Mouse (Mus musculus) common myeloid progenitor, adult 5-6 weeks (primary cell): ENCODE measurements at regions not wholly inside any gene's neighbourhood (a gene's known extent, or its start where the extent isn't known, plus 50 kb on each side); places are given as distances from the start of the nearest gene placed in this dataset.

ENCODE experiments used
- ATAC-seq: replicated peaks from 2 replicates; pipeline ENCODE4 v1.8.0; 2016; ENCODE audit warnings: low read depth, mild to moderate bottlenecking, moderate TSS enrichment, inconsistent platforms; ENCODE audit not compliant: poor library complexity, severe bottlenecking

DNA sequence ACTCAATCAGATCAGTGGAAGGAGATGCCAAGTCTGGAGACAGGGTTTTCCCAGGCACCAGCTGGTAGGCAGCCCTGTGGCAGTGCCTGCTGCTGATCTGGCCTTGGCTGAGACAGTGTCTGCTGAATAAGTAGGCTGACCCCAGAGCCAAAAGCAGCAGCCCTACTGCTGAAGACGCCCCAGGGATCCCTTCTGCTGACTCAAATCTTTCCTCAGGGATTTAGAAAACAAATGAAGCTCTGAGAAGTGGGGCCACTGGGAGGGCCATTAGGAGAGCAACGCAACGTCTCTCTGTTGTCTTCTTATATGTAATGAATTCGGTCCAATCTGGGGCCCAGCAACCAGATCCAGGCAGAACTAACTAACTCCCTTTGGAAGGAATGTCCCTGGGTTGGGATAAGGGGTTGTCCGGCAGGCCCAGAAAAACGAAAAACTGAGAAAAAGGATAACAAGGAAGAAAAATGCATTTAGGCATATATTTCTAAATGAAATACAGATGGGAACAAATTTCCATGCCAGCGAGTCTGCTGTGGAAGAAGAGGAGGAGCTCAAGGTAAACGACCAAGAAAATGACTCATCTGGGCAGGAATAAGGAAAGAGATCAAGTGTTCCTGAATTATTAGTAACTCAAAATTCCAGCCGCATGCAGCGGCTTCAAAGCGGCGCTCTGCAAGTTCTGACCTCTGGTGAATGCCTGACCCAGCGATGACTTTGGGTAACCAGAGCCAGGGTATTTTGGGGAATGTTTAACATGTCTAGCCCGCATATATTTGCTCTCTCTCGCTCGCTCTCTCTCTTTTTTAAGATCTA lies 256.7 kb downstream of the Tgfb2 start:
- ATAC-seq = no peak

DNA sequence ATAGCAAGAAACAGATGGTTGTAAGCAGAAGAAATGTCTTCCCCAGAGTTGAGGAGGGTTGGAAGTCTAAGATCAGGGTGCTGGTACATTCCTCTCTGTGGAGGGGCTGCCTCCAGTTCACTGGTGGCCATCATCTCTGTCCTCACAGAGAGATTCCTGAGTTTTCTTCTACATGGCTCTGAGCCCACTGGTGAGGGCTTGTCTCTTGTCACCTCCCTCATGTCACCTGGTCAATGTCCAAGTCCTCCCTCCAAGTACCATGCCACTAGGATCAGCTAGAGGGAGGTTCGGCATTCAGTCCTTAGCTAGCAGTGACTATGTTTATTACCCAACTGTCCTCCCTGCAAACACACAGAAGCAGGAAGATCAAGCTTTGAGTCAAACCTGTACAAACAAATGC lies 258.3 kb downstream of the Tgfb2 start:
- ATAC-seq = no peak

DNA sequence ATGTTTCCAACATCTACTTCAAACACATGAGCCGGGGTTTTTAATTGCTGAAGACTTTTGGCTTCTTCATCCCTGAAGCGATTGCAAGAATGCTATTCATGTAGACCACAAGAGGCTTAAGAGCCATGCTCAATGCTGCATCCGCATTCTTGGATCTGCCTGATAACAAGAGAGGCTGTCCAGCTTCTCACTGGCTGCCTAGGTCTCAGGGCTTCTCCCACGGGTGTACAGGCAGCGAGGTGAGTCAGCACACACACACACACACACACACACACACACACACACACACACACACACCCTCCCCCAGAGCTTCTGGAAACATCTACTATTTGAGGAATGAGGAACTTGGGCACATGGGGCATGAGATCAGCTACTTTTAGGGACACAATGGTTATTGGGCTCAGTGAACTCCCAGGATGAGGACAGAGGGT lies 261.1 kb downstream of the Tgfb2 start:
- no peak for ATAC-seq

DNA sequence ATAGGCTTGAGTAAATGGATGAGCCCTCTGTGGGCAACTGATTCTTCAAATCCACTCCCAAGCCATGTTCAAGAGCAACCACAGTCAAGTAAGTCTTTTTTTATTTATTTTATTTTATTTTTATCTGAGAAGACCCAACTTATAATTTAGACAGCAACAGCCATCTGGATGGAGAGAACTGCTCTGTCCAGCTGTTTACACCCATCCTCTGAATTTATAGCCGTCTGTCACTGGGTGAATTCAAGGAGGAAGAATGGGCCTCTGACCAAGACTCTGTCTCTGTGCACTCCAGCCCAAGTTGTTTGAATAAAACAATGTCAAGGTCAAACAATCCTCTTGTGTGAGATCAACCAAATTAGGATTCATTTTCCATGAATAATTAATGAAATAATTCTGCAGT lies 263.6 kb downstream of the Tgfb2 start:
- ATAC-seq = no peak

DNA sequence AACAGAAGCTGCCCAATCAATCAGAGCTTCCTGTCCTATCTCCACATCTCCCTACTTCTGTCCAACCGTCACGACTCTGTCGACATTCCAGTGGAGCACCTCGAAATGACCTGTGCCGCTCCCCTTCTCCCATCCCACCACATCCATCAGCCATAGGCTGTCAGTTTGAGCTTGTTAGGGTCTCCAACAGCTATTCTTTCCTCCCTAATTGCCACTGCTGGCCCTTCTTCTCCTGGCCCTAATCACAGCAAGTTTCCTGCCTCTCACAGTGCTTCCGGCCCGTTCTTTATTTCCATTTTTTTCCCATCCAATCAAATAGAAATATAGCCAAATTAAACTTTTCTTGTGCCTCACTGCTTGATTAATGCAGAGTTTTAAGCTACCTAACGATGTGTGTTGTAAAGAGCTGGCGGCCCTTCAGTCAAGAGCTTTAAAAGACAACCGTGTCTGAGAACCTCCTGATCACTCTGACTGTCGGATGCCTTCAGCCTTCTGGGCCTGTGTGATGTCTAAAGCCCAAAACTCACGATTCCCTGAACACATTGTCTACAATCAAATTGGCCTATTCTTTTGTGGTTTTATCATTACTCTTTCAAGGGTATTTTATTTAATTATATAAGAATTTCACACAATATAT lies 270.3 kb downstream of the Tgfb2 start:
- no peak for ATAC-seq

DNA sequence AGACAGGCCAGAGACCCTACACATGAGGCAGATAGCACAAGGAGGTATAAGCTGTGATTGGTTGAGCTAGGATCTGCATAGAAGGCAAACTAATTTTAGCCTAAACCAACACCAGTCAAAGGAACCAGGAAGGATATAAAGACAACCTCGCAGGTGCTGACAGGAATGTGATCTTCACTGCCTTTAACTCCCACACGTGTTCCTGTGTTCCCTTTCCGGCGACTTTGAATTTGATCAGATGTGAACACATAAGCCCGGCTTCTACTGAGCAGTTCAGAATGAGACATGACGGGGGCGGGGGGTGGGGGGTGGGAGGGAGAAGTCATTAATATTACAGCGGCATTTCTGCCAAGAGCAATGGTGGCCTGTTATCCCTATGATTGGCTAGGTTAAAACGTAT lies 271.0 kb downstream of the Tgfb2 start:
- no peak for ATAC-seq

DNA sequence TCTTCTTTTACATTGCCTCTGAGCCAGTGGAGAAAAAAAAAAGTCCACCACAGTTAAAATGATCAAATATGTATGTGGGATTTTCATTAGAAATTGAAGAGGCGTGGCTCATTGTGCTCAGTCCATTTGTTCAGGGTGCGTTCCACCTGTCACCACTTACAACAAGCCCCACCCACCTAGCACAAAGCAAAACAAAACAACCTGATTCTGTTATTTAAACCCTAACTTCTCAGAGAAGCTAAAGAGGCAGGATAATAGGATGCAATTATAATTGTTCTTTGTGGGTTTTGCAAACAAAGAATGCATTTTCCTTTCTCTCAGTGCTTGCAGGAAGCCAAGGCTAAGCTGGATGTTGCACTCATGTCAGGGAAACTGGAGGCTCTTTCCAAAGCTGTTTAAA lies 271.8 kb downstream of the Tgfb2 start:
- ATAC-seq = no peak

DNA sequence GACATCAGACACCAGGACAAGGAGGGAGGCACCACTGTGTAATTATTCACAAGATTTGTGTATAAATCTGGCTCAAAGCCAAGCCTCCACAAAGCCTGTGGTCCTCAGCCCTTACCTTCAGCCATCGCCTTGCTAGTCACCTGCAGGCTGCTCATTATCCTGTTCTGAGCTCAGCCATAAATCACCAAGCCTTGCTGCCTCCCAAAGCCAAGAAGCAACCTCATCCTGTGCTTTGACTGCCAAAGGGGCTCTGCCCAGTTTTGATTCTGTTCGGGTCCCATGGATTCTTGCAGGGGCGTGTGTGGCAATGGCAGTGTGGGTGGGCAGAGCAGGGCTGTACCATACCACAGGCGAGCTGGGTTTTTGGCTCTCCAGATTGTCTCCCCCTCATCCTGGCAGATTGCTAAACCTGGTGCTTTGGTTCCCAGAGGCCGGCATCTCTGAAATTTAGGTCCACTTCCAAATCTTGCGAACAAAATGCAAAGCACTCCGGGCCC lies 272.6 kb downstream of the Tgfb2 start:
- no peak for ATAC-seq

DNA sequence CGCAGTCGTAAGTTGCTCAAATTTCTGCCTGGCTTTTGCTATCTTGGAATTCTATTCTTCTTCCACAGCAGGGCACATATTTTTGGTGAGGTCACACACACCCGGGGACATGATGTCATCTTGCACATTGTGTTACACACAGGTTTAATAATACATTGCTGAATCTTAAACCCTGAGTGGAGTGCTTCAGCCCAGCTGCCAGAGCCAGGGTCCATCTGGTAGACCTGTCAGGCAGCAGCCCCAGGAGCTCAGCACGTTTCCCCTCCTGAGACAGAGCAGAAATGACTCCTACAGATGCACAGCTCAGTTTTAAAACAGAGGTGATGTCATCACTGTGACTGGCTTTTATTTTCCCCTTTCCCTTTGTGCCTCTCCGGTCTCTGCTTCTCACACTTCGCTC lies 280.4 kb downstream of the Tgfb2 start:
- ATAC-seq = no peak

DNA sequence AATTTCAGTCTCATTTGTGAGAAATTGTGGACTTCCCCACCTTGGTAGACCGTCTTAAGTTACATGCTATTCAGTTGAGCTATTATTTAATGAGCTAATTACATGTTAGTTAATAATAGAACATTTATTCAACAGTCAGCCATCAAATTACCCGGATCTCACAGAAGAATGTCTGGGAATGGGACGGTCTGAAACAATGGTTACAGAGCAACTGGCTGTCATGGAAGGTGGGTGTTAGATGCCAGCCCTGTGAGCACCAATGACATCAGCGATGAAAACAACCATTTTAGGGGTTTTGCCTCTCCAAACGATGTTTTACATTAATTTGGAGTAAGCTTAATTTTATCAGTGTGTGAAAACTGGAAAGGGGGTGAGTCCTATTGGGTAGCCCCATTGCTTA lies 281.7 kb downstream of the Tgfb2 start:
- ATAC-seq = no peak

DNA sequence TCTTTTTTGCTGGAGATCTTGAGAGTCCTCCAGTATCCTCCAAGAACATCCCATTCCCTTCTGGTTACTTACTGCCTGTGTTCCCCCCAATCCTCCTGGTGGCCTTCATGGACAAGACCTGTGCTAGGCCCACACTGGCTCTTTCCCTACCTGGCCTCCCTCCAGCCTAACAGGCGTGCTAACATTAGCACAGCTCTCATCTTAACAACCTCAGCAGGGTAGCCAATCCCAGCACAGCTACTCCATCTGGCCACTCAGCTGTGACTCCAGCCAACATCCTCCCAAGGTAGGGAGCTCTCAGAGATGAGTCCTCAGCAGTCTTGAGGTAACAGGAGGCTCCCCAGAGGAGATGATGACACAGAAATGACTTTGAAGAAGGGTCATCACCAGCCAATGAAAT lies 288.7 kb downstream of the Tgfb2 start:
- no peak for ATAC-seq

DNA sequence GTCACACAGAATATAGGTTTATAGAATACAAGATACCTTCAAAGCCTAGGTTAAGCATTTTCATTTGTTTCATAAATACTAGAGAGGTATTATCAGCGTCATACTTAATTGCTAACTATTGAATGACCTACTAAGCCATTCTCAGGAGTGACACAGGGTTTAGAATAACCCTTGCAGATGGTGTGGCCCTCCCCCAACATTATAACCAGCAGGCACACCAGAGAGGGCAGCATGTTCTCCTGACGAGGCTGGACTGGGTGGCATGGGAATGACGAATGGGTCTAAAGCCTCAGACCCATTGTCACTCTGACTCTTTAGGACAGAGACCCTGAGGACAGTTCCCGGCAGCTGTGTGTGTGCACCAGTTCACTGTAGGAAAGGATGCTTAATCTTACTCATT lies 290.5 kb downstream of the Tgfb2 start:
- ATAC-seq = no peak

DNA sequence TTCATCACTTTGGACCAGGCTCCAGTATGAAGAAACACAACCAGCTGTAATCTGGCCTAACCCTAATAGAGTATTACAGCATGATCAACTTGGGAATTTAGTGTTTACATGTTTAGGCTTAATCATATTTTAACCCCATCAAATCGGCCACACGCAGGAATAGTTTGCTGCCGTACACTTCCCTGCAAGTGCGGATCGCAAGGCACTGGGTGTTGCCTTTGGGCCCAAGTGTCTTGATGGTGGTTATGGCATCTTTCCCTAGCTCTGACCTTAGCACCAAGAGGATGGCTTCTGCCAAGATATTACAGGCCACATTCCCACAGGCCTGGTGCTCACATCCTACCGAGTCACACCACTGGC lies 291.9 kb downstream of the Tgfb2 start:
- no peak for ATAC-seq

DNA sequence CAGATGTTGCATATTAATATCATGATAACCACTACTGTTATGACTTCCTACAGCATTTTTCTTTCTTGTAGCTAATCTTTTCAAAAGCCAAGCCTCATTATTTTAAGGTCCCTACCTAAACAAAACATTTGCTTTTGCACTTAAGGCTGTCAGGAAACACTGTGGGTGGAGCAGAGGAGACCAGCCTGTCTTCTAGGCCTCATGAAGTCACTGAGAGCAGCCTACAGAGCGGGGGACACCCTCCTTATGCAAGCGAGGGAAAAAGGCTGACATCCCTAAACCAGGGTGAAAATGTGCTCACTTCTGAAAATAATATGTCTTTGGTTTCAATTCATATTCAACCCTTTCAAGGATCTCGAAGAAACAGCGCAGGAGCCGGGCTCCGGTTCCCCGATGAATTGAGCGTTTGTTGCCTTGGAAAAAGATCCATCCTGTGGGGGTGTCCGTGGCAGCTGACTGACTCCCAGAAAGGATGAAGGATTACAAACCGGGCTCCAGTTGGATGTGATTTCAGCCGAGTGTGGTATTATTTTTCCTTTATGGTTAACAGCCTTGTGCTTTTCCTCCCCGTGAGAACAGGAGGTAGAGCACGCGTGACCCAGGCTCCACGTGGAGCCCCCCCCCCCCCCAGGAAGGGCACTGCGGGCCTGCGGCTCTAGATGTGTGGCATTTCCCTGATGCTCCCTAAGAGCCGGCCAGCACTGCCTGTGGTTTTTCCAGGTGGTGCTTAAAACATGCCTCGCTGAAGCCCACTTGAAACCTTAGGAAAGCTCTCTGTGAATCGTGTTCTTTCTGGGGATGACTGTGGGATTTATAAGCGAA lies 292.5 kb downstream of the Tgfb2 start:
- no peak for ATAC-seq

DNA sequence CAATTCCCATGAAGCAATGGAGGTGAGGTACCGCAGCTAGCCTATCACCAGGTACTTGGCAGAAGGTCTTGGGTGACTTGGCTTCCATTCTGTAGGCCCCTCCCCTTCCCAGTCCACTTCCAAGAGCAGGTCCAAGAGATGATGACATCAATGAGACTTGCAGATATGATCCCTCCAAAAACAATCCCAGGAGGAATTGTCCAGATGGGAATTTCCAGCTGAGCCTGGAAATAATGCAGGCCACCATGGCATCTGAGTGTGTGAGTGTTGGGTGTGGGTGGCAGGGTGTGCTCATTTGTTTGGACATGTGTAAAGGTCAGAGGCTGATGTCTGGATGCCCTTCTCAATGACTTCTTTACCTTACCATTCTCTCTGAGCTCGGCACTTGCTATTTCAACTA lies 293.5 kb downstream of the Tgfb2 start:
- no peak for ATAC-seq

DNA sequence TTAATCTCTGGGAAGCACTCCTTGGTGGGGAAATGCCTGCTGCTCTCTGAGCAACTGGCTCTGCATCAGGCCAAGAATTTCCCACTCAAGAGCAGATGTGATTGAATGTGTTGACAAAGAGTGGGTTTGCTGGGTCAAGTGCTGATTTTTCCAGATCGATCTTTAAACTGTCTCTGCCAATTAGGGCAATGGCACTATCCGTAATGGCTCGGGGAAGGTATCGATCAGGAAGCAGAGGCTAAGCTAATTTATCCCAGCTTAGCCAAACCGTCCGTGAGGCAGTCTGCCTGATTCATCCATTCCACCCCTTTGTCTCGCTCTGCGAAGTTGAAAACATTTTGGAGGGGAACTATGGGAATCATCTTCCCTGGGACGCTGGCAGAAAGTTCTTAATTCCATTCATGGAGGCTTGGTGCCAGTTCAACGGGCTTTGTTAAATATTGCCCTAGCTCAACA lies 291.9 kb upstream of the Lyplal1 start:
- ATAC-seq = no peak

DNA sequence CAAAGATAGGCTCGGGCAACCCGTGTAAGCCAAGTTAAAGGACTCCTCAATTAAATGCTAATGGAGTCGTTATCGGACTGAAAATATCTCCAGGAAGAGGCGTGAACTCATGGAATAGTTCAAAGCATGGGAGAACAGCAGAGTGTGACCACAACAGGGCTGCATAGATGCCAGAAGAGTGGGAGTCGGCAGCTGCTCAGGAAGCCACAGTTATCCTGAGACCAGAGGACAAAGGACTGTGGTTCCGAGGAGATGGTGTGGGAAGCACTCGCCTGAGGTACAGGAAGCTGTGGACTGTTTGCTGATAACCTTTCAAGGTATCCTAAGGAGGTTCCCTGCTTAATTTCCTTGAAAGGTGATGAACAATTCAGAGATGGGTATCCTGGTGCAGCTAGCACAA lies 290.5 kb upstream of the Lyplal1 start:
- no peak for ATAC-seq

DNA sequence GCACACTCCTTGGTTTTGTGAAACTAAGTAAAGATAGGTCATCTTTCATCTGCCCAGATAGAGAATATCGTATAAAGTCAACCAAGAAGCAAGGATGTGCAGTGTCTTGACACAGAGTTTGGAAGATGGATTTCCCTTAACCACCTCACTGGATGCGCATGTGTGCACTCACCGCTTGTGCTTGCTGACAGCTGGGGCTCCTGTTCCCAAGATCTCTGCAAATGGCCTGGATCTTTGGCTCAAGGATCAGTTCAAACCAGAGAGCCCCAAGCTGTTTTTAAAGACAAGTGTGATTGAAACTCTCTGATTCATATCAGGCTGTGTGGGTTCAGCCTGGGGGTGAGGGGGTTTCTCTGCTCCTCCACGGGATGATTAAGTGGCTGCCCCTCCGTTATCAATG lies 288.6 kb upstream of the Lyplal1 start:
- ATAC-seq = no peak

DNA sequence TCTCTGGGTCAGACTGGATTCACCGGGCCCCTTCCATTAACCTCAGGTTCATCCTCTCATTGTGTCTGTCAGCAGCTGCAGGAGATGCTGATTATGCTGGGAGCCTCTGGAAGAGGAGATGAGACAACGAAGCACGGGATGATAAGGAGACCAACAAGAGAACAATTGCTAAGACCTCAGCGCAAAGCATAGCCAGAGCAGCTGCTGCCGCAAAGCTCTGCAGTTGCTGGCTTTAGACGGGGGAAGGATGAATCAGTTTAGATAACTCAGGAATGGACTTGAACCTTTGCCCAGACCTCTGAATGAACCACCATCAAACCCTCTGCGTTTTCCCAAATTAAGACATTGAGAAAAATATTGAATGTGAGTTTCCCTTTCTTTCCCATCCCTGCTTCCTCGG lies 282.7 kb upstream of the Lyplal1 start:
- ATAC-seq = no peak

DNA sequence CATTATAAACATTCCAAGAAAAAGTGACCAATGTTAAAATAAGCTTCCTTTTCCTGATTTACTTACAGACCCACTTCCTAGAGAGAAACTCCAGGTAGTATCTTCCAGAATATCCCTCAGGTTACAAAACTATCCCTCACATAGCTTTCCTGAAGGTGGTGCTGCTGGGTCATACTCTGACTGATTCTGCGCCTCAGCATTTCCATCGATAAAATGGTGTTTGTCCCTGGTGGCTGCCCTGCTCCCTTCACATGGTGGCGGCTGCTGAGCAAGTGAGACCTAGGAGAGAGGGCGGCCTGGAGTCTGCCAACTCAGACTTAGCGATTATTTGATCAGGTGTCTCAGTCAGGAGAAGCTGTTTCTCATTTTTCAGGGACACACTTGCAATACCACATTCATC lies 275.9 kb upstream of the Lyplal1 start:
- ATAC-seq = no peak

DNA sequence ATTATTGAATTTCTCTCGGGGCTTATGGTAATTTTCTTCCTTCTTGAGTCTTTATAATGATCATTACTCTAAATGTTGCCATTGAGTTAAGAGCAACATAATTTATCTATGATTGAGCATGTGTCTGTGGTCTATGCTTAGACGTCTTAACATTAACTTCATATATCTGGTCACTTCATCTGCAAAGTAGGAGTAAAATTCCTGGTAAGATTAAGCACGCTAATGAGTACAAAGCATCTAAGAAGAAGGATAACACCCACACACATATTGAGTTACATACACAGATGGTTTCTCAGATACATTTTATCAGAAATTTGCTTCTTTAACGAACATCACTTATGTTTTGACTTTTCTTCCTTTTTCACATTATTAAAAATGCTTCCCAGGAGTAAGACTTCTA lies 267.3 kb upstream of the Lyplal1 start:
- no peak for ATAC-seq
